Mouse (Mus musculus) hindbrain, embryonic 14.5 days (tissue): ENCODE measurements around the gene Ppp1r3e. TPM values are rescaled to one million over a fixed set of nuclear protein-coding genes. Genes with fewer than 3 reads are reported as not detected.

Source experiments
- ATAC-seq: fragments of 200-750 bp; cut with Nextera tagmentation; 2 replicates; pipeline ENCODE4 v1.8.0; 2017; ENCODE audit warnings: moderate number of reproducible peaks, mild to moderate bottlenecking, moderate TSS enrichment, moderate library complexity; ENCODE audit not compliant: low FRiP score
- DNase-seq: peaks from one replicate; pipeline ENCODE4 v3.0.0-alpha.2; 2015; ENCODE audit warnings: low spot score
- H3K27ac ChIP-seq: fragments of 300-500 bp; sonication (generic); 2 replicates; pipeline ENCODE4 v1.5.1; 2014; ENCODE audit warnings: mild to moderate bottlenecking, moderate library complexity
- H3K27me3 ChIP-seq: fragments of 300-500 bp; sonication (generic); 2 replicates; pipeline ENCODE4 v1.6.1; 2014; ENCODE audit warnings: mild to moderate bottlenecking, low read length, mixed read lengths; ENCODE audit not compliant: control insufficient read depth, insufficient read depth
- H3K36me3 ChIP-seq: fragments of 300-500 bp; sonication (generic); replicated peaks from 2 replicates; pipeline ENCODE4 v1.6.1; 2014; ENCODE audit not compliant: control insufficient read depth, insufficient read depth
- H3K4me1 ChIP-seq: fragments of 300-500 bp; sonication (generic); replicated peaks from 2 replicates; pipeline ENCODE4 v1.6.1; 2014; ENCODE audit warnings: antibody characterized with exemption, low read length, mixed read lengths; ENCODE audit not compliant: control insufficient read depth, insufficient read depth
- H3K4me2 ChIP-seq: fragments of 300-500 bp; sonication (generic); replicated peaks from 2 replicates; pipeline ENCODE4 v1.6.1; 2014; ENCODE audit warnings: mild to moderate bottlenecking, moderate library complexity
- H3K4me3 ChIP-seq: fragments of 300-500 bp; sonication (generic); replicated peaks from 2 replicates; pipeline ENCODE4 v1.5.1; 2014; ENCODE audit warnings: mild to moderate bottlenecking, low read length
- H3K9ac ChIP-seq: fragments of 300-500 bp; sonication (generic); 2 replicates; pipeline ENCODE4 v1.6.1; 2014
- H3K9me3 ChIP-seq: fragments of 300-500 bp; sonication (generic); 2 replicates; pipeline ENCODE4 v1.6.1; 2016; ENCODE audit warnings: low read length; ENCODE audit not compliant: control insufficient read depth
- WGBS: fragments of 180-500 bp; shearing (Covaris S2); extraction: QIAGEN DNeasy Blood & Tissue Kit; methylation state at CpG from one replicate; pipeline ENCODE4 v1.1.7; 2014; 5-methylcytosine and 5-hydroxymethylcytosine counted together
- polyA plus RNA-seq: library from polyadenylated mRNA; unstranded; fragments of >200 nt; fragmentation: Nextera tagmentation; extraction: Ambion mirVana; gene quantifications from 2 replicates; pipeline ENCODE4 v1.2.1, GENCODE M21; 2014

Gene Ppp1r3e
- polyA plus RNA-seq, 1 experiment from 2014 or later = 5.0 TPM

DNA sequence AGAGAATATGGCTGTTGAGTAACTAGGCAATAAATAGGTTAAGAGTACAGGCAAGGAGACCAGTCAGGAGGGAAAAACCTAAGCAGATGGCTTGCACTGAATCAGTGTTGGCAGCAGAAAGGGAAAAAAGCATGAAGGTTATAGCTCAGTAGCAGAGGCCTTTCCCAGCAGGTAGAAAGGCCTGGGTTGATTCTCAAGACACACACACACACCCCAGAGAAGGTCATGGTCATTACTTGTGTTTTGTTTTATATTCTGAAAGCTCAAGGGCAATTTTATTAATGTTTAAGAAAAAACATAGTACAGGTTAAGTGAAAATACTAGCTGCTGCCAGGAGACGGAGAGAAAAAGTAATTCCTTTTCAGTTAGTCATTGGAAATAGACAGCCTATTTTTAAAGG lies 53.6 kb downstream of the Ppp1r3e start:
- Histone ChIP-seq H3K4me3 (no peak overlapping the region), H3K9me3 (no peaks in the 10 kb centered on the region), H3K4me2 (no peak overlapping the region), H3K4me1 (no peaks in the 10 kb centered on the region), H3K36me3 (no peaks in the 10 kb centered on the region), H3K9ac (no peak overlapping the region), H3K27me3 (no peaks in the 10 kb centered on the region), H3K27ac (no peak overlapping the region)
- DNase-seq (no peak), ATAC-seq (no peak)
- WGBS = 91% methylated on average over 1 of the region's 1 CpGs

Other genes with a start within 250 kb of the Ppp1r3e start
- gene Gm17606, start 236.6 kb downstream of the Ppp1r3e start, polyA plus RNA-seq = not detected in 2 replicates
- gene Cdh24, start 236.2 kb downstream of the Ppp1r3e start, polyA plus RNA-seq = 10.5 and 12.2 TPM in 2 replicates
- 67.1 and 71.2 TPM in 2 replicates for gene 1700123O20Rik, start 191.3 kb downstream of the Ppp1r3e start, polyA plus RNA-seq
- 98.2 and 99.1 TPM in 2 replicates for gene Acin1, start 190.6 kb downstream of the Ppp1r3e start, polyA plus RNA-seq
- 0.21 and 0.29 TPM in 2 replicates for gene Gm29776, start 178.7 kb downstream of the Ppp1r3e start, polyA plus RNA-seq
- gene Cebpe, start 165.4 kb downstream of the Ppp1r3e start, polyA plus RNA-seq = not detected in 2 replicates
- gene Slc7a8, start 95.6 kb downstream of the Ppp1r3e start, polyA plus RNA-seq = 9.8 and 10.7 TPM in 2 replicates
- not detected in 2 replicates for gene Rnf212b, start 63.4 kb downstream of the Ppp1r3e start, polyA plus RNA-seq
- 10.7 and 10.8 TPM in 2 replicates for gene Homez, start 6.6 kb downstream of the Ppp1r3e start, polyA plus RNA-seq
- gene Bcl2l2, start 5.8 kb upstream of the Ppp1r3e start, polyA plus RNA-seq = 5.2 and 5.3 TPM in 2 replicates
- not detected in 2 replicates for gene Gm20521, start 5.9 kb upstream of the Ppp1r3e start, polyA plus RNA-seq
- gene Pabpn1, start 14.9 kb upstream of the Ppp1r3e start, polyA plus RNA-seq = 141 and 159 TPM in 2 replicates
- gene Slc22a17, start 35.6 kb upstream of the Ppp1r3e start, polyA plus RNA-seq = 136 and 142 TPM in 2 replicates
- 15.4 and 15.6 TPM in 2 replicates for gene Efs, start 48.6 kb upstream of the Ppp1r3e start, polyA plus RNA-seq
- gene Il25, start 55.1 kb upstream of the Ppp1r3e start, polyA plus RNA-seq = 0.72 and 0.74 TPM in 2 replicates
- 11.3 and 11.4 TPM in 2 replicates for gene Cmtm5, start 58.7 kb upstream of the Ppp1r3e start, polyA plus RNA-seq
- gene Myh6, start 89.4 kb upstream of the Ppp1r3e start, polyA plus RNA-seq = 0.78 and 2.1 TPM in 2 replicates
- gene Gm17428, start 99.4 kb upstream of the Ppp1r3e start, polyA plus RNA-seq = not detected in 2 replicates
- 5.6 and 6.7 TPM in 2 replicates for gene Myh7, start 117.1 kb upstream of the Ppp1r3e start, polyA plus RNA-seq
- gene Ngdn, start 137.9 kb upstream of the Ppp1r3e start, polyA plus RNA-seq = 42.6 and 43.1 TPM in 2 replicates
- 17.8 and 21.5 TPM in 2 replicates for gene Zfhx2, start 214.8 kb upstream of the Ppp1r3e start, polyA plus RNA-seq
- gene Thtpa, start 217.2 kb upstream of the Ppp1r3e start, polyA plus RNA-seq = 30.4 and 30.7 TPM in 2 replicates
- 6.3 and 8.6 TPM in 2 replicates for gene Ap1g2, start 229.0 kb upstream of the Ppp1r3e start, polyA plus RNA-seq
- 35.4 and 42.7 TPM in 2 replicates for gene Jph4, start 239.4 kb upstream of the Ppp1r3e start, polyA plus RNA-seq